Mouse (Mus musculus) forebrain, embryonic 14.5 days (tissue): ENCODE results near the gene Olfr974. TPM values are rescaled to one million over a fixed set of nuclear protein-coding genes. Genes with fewer than 3 reads are reported as not detected.
"Not testable (repeated sequence)": the region's sequence is repeated elsewhere in the genome, so short reads cannot be mapped to it uniquely, and the experiment has no call there.

ENCODE experiments used
- ATAC-seq: fragments of 200-750 bp; cut with Nextera tagmentation; 2 replicates; pipeline ENCODE4 v1.8.0; 2017; ENCODE audit warnings: mild to moderate bottlenecking, moderate library complexity
- DNase-seq: peaks from one replicate; pipeline ENCODE4 v3.0.0-alpha.2; 2015; ENCODE audit warnings: low spot score
- H3K27ac ChIP-seq: fragments of 300-500 bp; sonication (generic); 2 replicates; pipeline ENCODE4 v1.5.1; 2014; ENCODE audit warnings: low read depth, mild to moderate bottlenecking, control low read depth, low read length, moderate library complexity
- H3K27me3 ChIP-seq: fragments of 300-500 bp; sonication (generic); replicated peaks from 2 replicates; pipeline ENCODE4 v1.6.1; 2014; ENCODE audit warnings: low read length, control low read depth, mixed read lengths; ENCODE audit not compliant: control insufficient read depth, insufficient read depth
- H3K36me3 ChIP-seq: fragments of 300-500 bp; sonication (generic); 2 replicates; pipeline ENCODE4 v1.6.1; 2014; ENCODE audit warnings: low read length, control low read depth; ENCODE audit not compliant: control insufficient read depth, insufficient read depth
- H3K4me1 ChIP-seq: fragments of 300-500 bp; sonication (generic); 2 replicates; pipeline ENCODE4 v1.6.1; 2014; ENCODE audit warnings: antibody characterized with exemption, low read length, control low read depth; ENCODE audit not compliant: control insufficient read depth, insufficient read depth
- H3K4me2 ChIP-seq: fragments of 300-500 bp; sonication (generic); 2 replicates; pipeline ENCODE4 v1.6.1; 2014; ENCODE audit warnings: mild to moderate bottlenecking, control low read depth, low read length
- H3K4me3 ChIP-seq: fragments of 300-500 bp; sonication (generic); 2 replicates; pipeline ENCODE4 v1.5.1; 2014; ENCODE audit warnings: low read depth, low read length, control low read depth
- H3K9ac ChIP-seq: fragments of 300-500 bp; sonication (generic); 2 replicates; pipeline ENCODE4 v1.6.1; 2014; ENCODE audit warnings: mild to moderate bottlenecking, low read length, control low read depth, moderate library complexity
- H3K9me3 ChIP-seq: fragments of 300-500 bp; sonication (generic); replicated peaks from 2 replicates; pipeline ENCODE4 v1.6.1; 2016; ENCODE audit warnings: low read length, control low read depth, mixed read lengths; ENCODE audit not compliant: control insufficient read depth
- WGBS: fragments of 180-500 bp; shearing (Covaris S2); extraction: QIAGEN DNeasy Blood & Tissue Kit; methylation state at CpG from one replicate; pipeline ENCODE4 v1.1.7; 2014; 5-methylcytosine and 5-hydroxymethylcytosine counted together
- polyA plus RNA-seq: library from polyadenylated mRNA; unstranded; fragments of >200 nt; fragmentation: Nextera tagmentation; extraction: Ambion mirVana; gene quantifications from 2 replicates; pipeline ENCODE4 v1.2.1, GENCODE M21; 2014

The Olfr974 gene
- polyA plus RNA-seq, result not detected in 2 replicates

DNA sequence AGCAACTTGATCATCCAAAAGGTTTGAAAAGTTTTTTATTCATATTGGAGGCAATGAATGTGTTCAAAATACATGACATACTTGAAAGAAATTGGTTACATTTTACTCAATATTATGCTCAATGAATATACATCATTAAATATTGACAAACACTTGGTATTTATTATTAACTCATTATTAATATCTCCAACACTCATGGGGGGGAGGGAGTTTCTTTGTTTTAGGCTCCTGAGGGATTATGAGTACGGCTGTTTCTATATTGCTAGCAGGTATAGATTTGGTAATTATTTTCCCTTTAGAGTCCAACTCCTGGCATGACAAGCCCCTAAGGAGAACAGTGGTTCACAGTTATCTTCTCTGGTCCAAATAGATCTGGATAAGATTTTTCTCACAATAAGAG, at the start of gene Olfr974:
Olfr974 (plus strand) TSS at position 301 of the 400 bp plus-strand sequence.
- ATAC-seq (no peak), DNase-seq (no peak)
- no peaks in the 10 kb centered on the region for H3K36me3 ChIP-seq
- H3K4me1 ChIP-seq, result no peaks in the 10 kb centered on the region
- no peaks in the 10 kb centered on the region for H3K27me3 ChIP-seq
- no peaks in the 10 kb centered on the region for H3K9me3 ChIP-seq
- H3K9ac ChIP-seq, result no peak within 1 kb of the TSS
- H3K27ac ChIP-seq, result no peak within 1 kb of the TSS
- 88% methylated on average over 1 of the region's 1 CpGs for WGBS
- H3K4me3 ChIP-seq, result no peak within 1 kb of the TSS
- no peak within 1 kb of the TSS for H3K4me2 ChIP-seq

DNA sequence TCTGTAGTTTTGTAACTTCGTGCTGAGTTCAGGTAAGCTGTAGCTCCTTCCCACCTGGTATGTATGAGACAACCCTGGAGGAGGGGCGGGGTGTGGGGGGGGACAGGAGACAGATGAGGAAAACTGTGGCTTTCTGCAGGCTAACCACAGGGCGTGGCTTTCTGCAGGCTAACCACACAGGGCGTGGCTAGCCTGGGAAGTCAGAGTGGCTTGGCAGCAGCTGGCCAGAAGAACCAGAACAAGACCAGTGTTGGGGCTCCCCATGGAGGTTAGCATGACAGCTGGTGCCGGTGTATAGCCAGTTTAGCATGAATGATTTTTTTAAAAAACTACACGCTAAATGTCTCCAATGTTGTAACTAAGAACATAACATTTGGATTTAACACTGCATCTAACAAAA, 32.2 kb upstream of the Olfr974 start:
- DNase-seq (no peak), ATAC-seq (no peak)
- Histone ChIP-seq H3K4me1 (no peaks in the 10 kb centered on the region), H3K27ac (no peak overlapping the region), H3K9me3 (no peaks in the 10 kb centered on the region), H3K4me3 (no peak overlapping the region), H3K36me3 (no peaks in the 10 kb centered on the region), H3K9ac (no peak overlapping the region), H3K4me2 (no peak overlapping the region), H3K27me3 (no peaks in the 10 kb centered on the region)
- 83% methylated on average over 6 of the region's 6 CpGs for WGBS

DNA sequence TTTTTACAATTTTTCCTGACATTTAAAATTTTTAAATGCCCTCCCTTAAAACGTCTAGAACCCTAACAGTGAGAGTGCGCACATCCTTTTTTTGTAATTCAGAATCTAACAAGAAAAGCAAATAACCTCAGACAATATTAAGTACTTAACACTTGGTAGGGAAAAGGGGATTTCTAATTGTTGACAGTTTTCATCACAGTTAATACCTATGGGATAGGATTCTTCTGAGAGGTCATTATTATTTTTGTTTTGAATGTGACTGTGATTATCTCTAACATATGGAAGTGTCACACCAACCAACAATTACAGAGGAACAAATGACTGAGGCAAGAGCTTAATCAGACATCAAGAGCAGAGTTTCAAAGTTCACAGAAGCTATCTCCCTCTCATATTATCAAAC, 30.3 kb upstream of the Olfr974 start, which contains the start of gene Olfr229:
Olfr229 (plus strand) TSS at position 301 of the 400 bp plus-strand sequence.
- Histone ChIP-seq H3K27me3 (no peaks in the 10 kb centered on the region), H3K4me1 (no peaks in the 10 kb centered on the region), H3K9me3 (no peaks in the 10 kb centered on the region), H3K9ac (no peak within 1 kb of the TSS), H3K4me3 (no peak within 1 kb of the TSS), H3K27ac (no peak within 1 kb of the TSS), H3K4me2 (no peak within 1 kb of the TSS), H3K36me3 (no peaks in the 10 kb centered on the region)
- no peak for DNase-seq
- WGBS, result 75% methylated on average over 2 of the region's 2 CpGs
- no peak for ATAC-seq

DNA sequence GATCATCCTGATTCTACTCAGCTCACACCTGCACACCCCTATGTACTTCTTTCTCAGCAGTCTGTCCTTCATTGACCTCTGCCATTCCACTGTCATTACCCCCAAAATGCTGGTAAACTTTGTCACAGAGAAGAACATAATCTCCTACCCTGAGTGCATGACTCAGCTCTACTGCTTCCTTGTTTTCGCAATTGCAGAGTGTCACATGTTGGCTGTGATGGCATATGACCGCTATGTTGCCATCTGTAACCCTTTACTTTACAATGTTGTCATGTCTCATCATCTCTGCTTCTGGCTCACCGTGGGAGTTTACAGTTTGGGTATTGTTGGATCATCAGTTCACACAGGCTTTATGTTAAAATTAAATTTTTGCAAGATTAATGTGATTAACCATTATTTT, 27.4 kb upstream of the Olfr974 start:
- Histone ChIP-seq H3K9me3 (no peaks in the 10 kb centered on the region), H3K27me3 (no peaks in the 10 kb centered on the region), H3K4me3 (no peak overlapping the region), H3K9ac (no peak overlapping the region), H3K36me3 (no peaks in the 10 kb centered on the region), H3K4me2 (no peak overlapping the region), H3K4me1 (no peaks in the 10 kb centered on the region), H3K27ac (no peak overlapping the region)
- WGBS, result 83% methylated on average over 3 of the region's 3 CpGs
- ATAC-seq (no peak), DNase-seq (no peak)

DNA sequence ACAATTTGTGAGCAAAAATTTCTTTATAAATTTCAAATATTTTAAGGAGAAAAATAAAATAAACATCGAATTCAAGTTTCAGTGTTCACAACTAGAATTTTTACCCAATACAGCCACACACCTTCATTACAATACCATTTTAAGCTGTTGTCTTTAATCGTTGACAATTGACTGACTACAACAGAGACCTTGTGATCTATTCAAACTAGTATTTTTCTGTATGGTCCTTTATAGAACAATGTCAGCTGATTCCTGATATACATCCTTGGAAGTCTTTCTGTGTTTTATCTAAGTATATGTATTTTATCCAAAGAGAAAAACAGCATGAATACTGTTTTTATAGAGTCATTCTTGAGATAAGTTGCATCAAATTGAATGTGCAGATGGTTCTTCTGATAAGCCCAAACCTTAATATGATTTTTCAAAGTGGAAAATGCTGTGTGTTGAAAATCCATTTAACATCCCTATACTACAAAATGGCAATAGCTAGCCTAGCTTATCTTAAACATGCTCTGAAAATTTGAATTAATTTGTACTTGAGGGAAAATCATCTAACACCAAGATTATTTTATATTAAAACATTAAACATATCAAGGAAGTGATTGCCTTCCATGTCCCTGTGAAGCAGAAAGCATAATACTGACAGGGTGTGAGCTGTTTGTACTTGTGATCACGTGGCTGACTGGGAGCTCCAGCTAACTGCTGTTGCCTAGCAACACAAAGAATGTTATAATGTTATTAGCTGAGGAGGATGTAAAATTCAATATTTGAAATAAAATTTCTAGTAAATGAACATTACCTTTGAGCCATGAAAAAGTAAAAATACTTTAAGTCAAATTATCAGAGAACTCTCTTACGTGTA, 9.1 kb upstream of the Olfr974 start:
- not testable (repeated sequence) for H3K27me3 ChIP-seq, DNase-seq, H3K36me3 ChIP-seq, H3K27ac ChIP-seq, H3K9ac ChIP-seq, H3K4me3 ChIP-seq, H3K4me1 ChIP-seq, H3K9me3 ChIP-seq, H3K4me2 ChIP-seq
- ATAC-seq, result peak; percentile 88
- no CpG with 5 or more reads among the region's 4 CpGs for WGBS

DNA sequence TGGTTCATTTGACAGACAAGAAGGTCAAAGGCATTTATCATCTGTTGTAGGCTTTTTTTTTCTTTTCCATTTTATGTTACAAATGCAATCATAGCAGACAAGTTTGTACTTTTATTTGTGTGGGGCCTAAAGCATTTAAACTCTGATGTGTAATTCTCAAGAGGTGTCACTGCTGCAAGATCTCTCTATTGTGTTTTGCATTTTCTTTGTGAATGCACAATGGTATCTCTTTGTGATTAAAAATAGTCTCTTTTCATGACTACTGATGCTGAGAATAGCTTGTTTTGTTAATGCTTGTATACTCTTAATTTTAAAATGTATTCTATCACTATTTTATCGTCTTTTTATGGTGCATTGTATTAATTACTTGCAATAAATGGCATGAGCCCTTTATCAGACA, 8.5 kb upstream of the Olfr974 start:
- not testable (repeated sequence) for H3K36me3 ChIP-seq, H3K4me1 ChIP-seq, H3K4me2 ChIP-seq, DNase-seq, H3K4me3 ChIP-seq, ATAC-seq, H3K9me3 ChIP-seq, H3K27me3 ChIP-seq, H3K27ac ChIP-seq, H3K9ac ChIP-seq
- 69% methylated on average over 1 of the region's 1 CpGs for WGBS

DNA sequence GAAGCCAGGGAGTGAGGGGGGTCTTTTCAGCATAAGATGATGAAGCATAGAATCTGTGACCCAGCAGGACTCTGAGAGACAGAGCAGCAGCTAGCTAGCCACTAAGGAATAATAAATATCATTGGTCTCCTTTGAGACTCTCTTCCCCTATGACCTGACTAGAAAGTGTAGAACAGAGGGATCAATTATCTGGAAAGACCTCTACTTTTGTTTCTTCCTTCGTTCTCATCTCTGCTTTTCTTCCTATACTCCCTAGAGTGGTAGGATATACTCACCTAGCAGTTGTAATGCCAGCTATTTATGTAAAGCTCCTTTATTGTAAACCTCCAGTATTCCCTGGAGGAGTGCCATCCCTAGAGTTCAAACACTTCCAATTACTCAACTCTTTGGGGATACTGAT, 14.6 kb downstream of the Olfr974 start, which contains the start of gene Olfr975:
Olfr975 (minus strand) TSS at position 101 of the 400 bp plus-strand sequence.
- H3K4me1 ChIP-seq, result no peaks in the 10 kb centered on the region
- no peaks in the 10 kb centered on the region for H3K9me3 ChIP-seq
- DNase-seq (no peak), ATAC-seq (no peak)
- no peaks in the 10 kb centered on the region for H3K27me3 ChIP-seq
- H3K9ac ChIP-seq, result no peak within 1 kb of the TSS
- WGBS, result 68% methylated on average over 1 of the region's 1 CpGs
- no peak within 1 kb of the TSS for H3K27ac ChIP-seq
- no peak within 1 kb of the TSS for H3K4me2 ChIP-seq
- H3K4me3 ChIP-seq, result no peak within 1 kb of the TSS
- H3K36me3 ChIP-seq, result no peaks in the 10 kb centered on the region

DNA sequence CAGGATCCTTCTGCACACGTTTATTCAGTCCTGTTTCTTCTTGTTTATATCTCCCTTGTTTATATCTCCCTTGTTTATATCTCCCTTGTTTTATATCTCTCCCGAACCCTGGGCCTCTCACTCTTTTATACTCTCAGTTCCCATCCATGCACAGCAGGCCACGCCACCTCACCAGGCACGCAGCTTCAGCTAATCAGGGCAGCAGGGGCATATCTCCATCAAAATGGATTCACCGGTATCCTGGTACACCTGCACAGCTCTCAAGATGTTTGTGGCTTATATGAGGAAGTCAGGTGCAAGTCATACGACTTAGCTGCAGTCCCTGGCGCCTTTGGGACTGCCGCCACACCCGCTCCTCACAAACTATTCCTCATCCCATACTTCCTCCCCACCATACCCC, 23.7 kb downstream of the Olfr974 start, which contains the start of gene Olfr976:
Olfr976 (minus strand) TSS at position 101 of the 400 bp plus-strand sequence.
- H3K9ac ChIP-seq, H3K4me3 ChIP-seq, H3K36me3 ChIP-seq, DNase-seq, ATAC-seq, H3K27me3 ChIP-seq, H3K4me2 ChIP-seq, H3K4me1 ChIP-seq, H3K9me3 ChIP-seq, H3K27ac ChIP-seq: not testable (repeated sequence)
- WGBS, result 85% methylated on average over 6 of the region's 9 CpGs

DNA sequence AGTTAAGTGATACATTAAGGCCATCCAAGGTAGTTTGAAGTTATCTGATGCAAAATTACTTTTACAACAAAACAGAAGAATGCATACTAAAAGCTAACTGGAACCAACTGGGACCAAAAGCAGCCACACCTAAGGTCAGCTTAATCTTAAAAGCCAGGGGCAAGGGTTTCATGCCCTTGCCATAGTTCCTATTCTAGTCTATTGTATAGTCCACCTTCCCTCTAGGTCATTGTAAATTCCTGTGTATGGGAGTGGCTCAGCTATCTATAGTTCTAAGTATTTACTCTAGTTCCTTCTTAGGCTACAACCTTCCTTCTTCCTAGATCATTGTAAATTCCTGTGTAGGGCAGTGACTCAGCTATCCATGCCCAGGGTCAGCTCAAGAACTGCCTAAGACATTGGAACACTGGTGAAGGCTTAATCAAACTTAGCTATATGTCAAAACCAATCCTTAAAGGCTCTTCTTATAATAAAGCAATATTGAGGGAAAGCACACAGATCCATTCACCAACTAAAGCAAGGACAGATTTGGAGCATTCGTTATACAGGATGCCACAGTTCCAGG, 39.4 kb downstream of the Olfr974 start:
- H3K4me1 ChIP-seq, H3K36me3 ChIP-seq, H3K4me2 ChIP-seq, H3K27ac ChIP-seq, H3K9me3 ChIP-seq, DNase-seq, H3K27me3 ChIP-seq, H3K4me3 ChIP-seq, ATAC-seq, H3K9ac ChIP-seq: not testable (repeated sequence)
- WGBS, result 93% methylated on average over 1 of the region's 1 CpGs
